Mouse (Mus musculus): ENCODE results near the gene Vmn1r68. TPM values are rescaled to one million over a fixed set of nuclear protein-coding genes. Genes with fewer than 3 reads are reported as not detected.
A peak's percentile ranks its signal among the peaks of the same experiment; 100 is the strongest.

The Vmn1r68 gene
- not detected in 2 replicates for polyA plus RNA-seq (2011; ENCODE audit: insufficient read depth, insufficient read length, low read depth, missing spikeins)

DNA sequence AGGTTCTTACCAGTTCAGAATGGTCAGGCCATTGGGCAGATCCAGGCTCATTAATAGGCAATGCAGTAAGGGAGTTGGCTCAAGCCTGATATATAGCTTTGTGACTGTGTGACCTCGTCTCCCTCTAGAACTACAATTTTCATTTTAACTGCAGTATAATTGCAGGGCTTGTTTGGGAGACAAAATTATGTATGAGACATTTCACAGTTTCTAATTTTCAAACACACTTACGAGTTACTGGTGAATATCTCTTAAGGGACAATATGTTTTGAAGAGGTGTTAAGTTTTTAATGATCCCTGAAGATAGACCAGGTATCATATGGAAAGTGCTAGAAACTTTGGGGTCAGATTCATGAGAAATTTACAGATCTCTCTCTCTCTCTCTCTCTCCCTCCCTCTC lies at the start of gene Vmn1r68:
TSS of gene Vmn1r68 (minus strand) at position 101 of the 400 bp plus-strand sequence.
- H3K4me1 ChIP-seq (ENCODE audit: control insufficient read depth, insufficient read depth, low read length): no peaks in the 10 kb centered on the region
- H3K9me3 ChIP-seq (replicated peaks; ENCODE audit: control insufficient read depth, insufficient read depth, low read length, poor library complexity, severe bottlenecking): no peaks in the 10 kb centered on the region
- no peaks in the 10 kb centered on the region for H3K36me3 ChIP-seq (ENCODE audit: control insufficient read depth, insufficient read depth, low read length, poor library complexity, severe bottlenecking)
- H3K4me3 ChIP-seq (ENCODE audit: low read depth, low read length): no peak within 1 kb of the TSS
- H3K9ac ChIP-seq (ENCODE audit: low read depth, poor library complexity, severe bottlenecking): no peak within 1 kb of the TSS
- TF ChIP-seq POLR2A (IDR thresholded peaks at IDR 0.05; ENCODE audit: insufficient read depth, low read length) (no peak), CTCF (IDR thresholded peaks at IDR 0.05; ENCODE audit: low read depth, low read length) (no peak), EP300 (IDR thresholded peaks at IDR 0.05; ENCODE audit: insufficient read depth, low read depth, low read length) (no peak)
- no peaks in the 10 kb centered on the region for H3K27me3 ChIP-seq (ENCODE audit: control insufficient read depth, insufficient read depth, low read length, poor library complexity, severe bottlenecking)
- no peak within 1 kb of the TSS for H3K27ac ChIP-seq (ENCODE audit: insufficient read depth, low read length)

DNA sequence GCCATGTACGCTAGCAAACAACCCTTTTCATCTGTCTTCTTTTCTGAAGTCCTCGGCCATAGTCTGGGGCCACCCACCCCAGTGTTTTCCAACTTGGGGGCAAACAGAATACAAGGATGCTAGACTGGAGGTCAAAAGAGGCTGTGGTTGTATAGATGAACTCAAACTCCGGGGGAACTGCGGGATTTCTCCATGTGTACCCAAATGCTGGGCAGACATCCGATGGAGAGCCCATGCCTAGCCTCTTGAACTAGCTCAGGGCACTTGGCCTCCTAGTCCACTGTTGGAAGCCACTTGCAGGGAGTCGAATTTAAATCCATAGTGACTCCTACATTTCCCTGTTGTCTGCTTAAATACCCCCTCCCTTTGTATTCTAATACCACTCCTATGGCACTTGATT lies 62.7 kb downstream of the Vmn1r68 start:
- no peaks in the 10 kb centered on the region for H3K9me3 ChIP-seq (replicated peaks; ENCODE audit: control insufficient read depth, insufficient read depth, low read length, poor library complexity, severe bottlenecking)

DNA sequence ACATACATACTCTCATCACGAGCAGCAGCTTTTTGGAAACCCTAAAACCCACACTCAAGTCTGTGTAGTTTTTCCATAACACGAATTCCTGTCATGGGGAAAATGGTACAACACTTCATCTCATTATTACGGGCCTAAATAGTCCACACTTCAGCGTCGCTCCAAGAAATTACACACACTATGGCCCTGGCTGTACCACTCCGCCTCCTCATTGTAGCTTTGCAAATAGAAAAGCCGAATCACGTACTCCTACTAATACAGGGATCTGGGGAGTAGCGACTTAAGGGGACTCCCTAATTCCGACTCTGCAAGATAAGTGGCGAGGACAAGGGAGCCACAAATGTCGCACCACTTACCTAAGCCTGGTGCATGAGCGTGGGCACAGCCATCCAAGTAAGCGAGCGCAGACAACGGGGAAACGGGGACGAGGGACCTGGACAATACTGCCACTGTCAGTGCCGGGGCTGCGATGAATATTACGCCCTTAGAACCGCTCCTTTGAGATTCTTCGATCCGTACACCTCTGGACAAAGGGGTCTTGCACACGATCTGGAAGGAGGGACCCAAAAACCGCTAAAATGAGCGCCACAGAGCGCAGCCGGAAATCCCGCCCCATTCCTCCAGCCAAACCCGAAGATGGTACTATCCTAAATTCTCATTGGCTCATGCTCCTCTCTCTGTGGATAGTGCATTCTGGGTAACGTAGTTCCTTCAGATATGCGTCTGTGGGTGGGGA lies 63.3 kb downstream of the Vmn1r68 start, which contains the start of gene Zik1:
TSS of gene Zik1 (minus strand) at position 609 of the 736 bp plus-strand sequence.
- H3K9ac ChIP-seq (ENCODE audit: low read depth, poor library complexity, severe bottlenecking): peak within 1 kb of the TSS; percentile 45

More for the DNA sequence above, 62.7 kb downstream of the Vmn1r68 start:
- Histone ChIP-seq H3K4me3 (ENCODE audit: low read depth, low read length) (0 out of 2 replicates have a peak overlapping the region, but pooled peaks have one; percentile 24), H3K36me3 (ENCODE audit: control insufficient read depth, insufficient read depth, low read length, poor library complexity, severe bottlenecking) (peaks cover 15% of the 10 kb centered on the region), H3K9ac (ENCODE audit: low read depth, poor library complexity, severe bottlenecking) (no peak overlapping the region), H3K4me1 (ENCODE audit: control insufficient read depth, insufficient read depth, low read length) (no peaks in the 10 kb centered on the region), H3K27ac (ENCODE audit: insufficient read depth, low read length) (no peak overlapping the region), H3K27me3 (ENCODE audit: control insufficient read depth, insufficient read depth, low read length, poor library complexity, severe bottlenecking) (no peaks in the 10 kb centered on the region)
- no peak for TF ChIP-seq CTCF (IDR thresholded peaks at IDR 0.05; ENCODE audit: low read depth, low read length)
- TF ChIP-seq EP300 (IDR thresholded peaks at IDR 0.05; ENCODE audit: insufficient read depth, low read depth, low read length): no peak
- no peak for TF ChIP-seq POLR2A (IDR thresholded peaks at IDR 0.05; ENCODE audit: insufficient read depth, low read length)

DNA sequence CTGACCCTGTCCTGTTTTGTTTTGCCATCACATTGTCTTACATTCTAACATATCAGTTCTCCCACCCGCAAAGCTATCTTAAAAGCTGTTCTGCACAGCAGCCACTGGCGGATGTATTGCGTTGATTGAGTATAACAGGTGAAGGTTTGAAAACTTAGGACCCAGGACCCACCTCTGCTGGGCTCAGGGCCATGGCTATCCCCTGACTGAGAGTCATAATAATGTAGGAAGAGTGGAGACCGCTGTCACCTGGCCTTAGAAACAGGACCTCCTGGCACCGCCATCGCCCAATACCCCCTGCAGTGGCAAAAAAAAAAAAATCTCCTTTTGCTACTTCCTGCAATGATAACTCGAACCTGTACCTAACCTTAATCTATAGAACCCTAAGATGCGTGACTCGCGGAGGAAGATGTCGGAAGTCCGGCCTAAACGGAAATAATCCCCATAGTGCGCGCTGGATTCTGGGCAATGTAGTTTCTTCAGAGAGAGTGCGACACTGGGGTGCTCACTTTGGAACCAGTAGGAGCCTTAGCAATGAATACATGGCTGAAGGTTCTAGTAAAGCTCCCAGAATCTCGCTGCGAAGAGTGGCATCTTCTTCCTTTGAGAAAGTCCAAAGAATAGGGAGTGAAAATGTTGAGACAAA lies 77.6 kb downstream of the Vmn1r68 start:
- H3K27ac ChIP-seq (ENCODE audit: insufficient read depth, low read length): no peak overlapping the region
- no peak overlapping the region for H3K9ac ChIP-seq (ENCODE audit: low read depth, poor library complexity, severe bottlenecking)
- H3K36me3 ChIP-seq (ENCODE audit: control insufficient read depth, insufficient read depth, low read length, poor library complexity, severe bottlenecking): no peaks in the 10 kb centered on the region
- H3K4me3 ChIP-seq (ENCODE audit: low read depth, low read length): peak overlapping the region; percentile 41
- no peaks in the 10 kb centered on the region for H3K27me3 ChIP-seq (ENCODE audit: control insufficient read depth, insufficient read depth, low read length, poor library complexity, severe bottlenecking)
- no peaks in the 10 kb centered on the region for H3K9me3 ChIP-seq (replicated peaks; ENCODE audit: control insufficient read depth, insufficient read depth, low read length, poor library complexity, severe bottlenecking)
- H3K4me1 ChIP-seq (ENCODE audit: control insufficient read depth, insufficient read depth, low read length): no peaks in the 10 kb centered on the region
- TF ChIP-seq EP300 (IDR thresholded peaks at IDR 0.05; ENCODE audit: insufficient read depth, low read depth, low read length) (no peak), POLR2A (IDR thresholded peaks at IDR 0.05; ENCODE audit: insufficient read depth, low read length) (no peak), CTCF (IDR thresholded peaks at IDR 0.05; ENCODE audit: low read depth, low read length) (no peak)

More for the DNA sequence above, 63.3 kb downstream of the Vmn1r68 start, which contains the start of gene Zik1:
- H3K4me3 ChIP-seq (ENCODE audit: low read depth, low read length): peak within 1 kb of the TSS; percentile 91
- no peak within 1 kb of the TSS for H3K27ac ChIP-seq (ENCODE audit: insufficient read depth, low read length)
- peaks cover 21% of the 10 kb centered on the region for H3K36me3 ChIP-seq (ENCODE audit: control insufficient read depth, insufficient read depth, low read length, poor library complexity, severe bottlenecking)
- H3K27me3 ChIP-seq (ENCODE audit: control insufficient read depth, insufficient read depth, low read length, poor library complexity, severe bottlenecking): no peaks in the 10 kb centered on the region
- no peaks in the 10 kb centered on the region for H3K9me3 ChIP-seq (replicated peaks; ENCODE audit: control insufficient read depth, insufficient read depth, low read length, poor library complexity, severe bottlenecking)
- no peak for TF ChIP-seq POLR2A (IDR thresholded peaks at IDR 0.05; ENCODE audit: insufficient read depth, low read length)
- TF ChIP-seq EP300 (IDR thresholded peaks at IDR 0.05; ENCODE audit: insufficient read depth, low read depth, low read length): no peak
- no peak for TF ChIP-seq CTCF (IDR thresholded peaks at IDR 0.05; ENCODE audit: low read depth, low read length)
- H3K4me1 ChIP-seq (ENCODE audit: control insufficient read depth, insufficient read depth, low read length): no peaks in the 10 kb centered on the region

DNA sequence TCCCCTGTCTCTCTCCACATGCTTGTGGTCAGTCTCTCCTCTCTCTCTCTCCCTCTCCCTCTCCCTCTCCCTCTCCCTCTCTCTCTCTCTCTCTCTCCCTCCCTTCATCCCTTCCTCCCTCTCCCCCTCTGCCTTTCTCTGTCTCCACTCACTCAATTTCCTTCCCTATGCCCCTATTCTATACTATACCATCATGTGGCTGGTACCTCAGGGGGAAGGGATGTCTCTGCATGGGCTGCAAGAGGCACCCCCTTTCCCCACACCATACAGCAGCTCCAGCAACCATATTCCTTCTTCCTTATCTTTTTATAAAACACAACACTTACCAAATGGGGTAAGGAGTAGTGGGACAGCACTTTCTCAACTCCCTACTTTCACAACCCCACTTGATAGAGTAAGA lies 78.5 kb downstream of the Vmn1r68 start:
- TF ChIP-seq POLR2A (IDR thresholded peaks at IDR 0.05; ENCODE audit: insufficient read depth, low read length): no peak
- TF ChIP-seq CTCF (IDR thresholded peaks at IDR 0.05; ENCODE audit: low read depth, low read length): no peak
- TF ChIP-seq EP300 (IDR thresholded peaks at IDR 0.05; ENCODE audit: insufficient read depth, low read depth, low read length): no peak
- Histone ChIP-seq H3K4me1 (ENCODE audit: control insufficient read depth, insufficient read depth, low read length) (no peaks in the 10 kb centered on the region), H3K9me3 (replicated peaks; ENCODE audit: control insufficient read depth, insufficient read depth, low read length, poor library complexity, severe bottlenecking) (no peaks in the 10 kb centered on the region), H3K27me3 (ENCODE audit: control insufficient read depth, insufficient read depth, low read length, poor library complexity, severe bottlenecking) (no peaks in the 10 kb centered on the region), H3K36me3 (ENCODE audit: control insufficient read depth, insufficient read depth, low read length, poor library complexity, severe bottlenecking) (no peaks in the 10 kb centered on the region), H3K27ac (ENCODE audit: insufficient read depth, low read length) (no peak overlapping the region), H3K9ac (ENCODE audit: low read depth, poor library complexity, severe bottlenecking) (no peak overlapping the region), H3K4me3 (ENCODE audit: low read depth, low read length) (no peak overlapping the region)

DNA sequence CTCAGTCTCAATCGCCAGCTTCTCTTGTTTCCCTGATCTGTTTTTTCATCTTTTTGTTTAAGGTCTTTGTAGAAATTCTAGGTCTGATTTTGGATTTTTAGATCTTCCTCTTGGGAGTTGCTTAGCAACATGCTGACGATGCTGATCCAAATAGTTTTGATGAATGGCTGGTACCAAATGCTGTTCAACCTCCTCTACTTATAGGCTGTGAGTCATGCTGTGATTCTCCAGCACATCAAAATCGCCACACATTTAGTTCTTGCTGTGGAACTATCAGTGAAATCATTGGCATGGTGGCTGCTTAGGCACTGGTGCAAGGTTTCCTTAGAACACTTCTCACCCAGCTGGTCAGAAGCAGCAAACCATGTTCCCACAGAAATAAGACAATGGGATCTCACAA lies 100.1 kb downstream of the Vmn1r68 start:
- TF ChIP-seq EP300 (IDR thresholded peaks at IDR 0.05; ENCODE audit: insufficient read depth, low read depth, low read length): no peak
- TF ChIP-seq CTCF (IDR thresholded peaks at IDR 0.05; ENCODE audit: low read depth, low read length): no peak
- no peak for TF ChIP-seq POLR2A (IDR thresholded peaks at IDR 0.05; ENCODE audit: insufficient read depth, low read length)
- H3K9me3 ChIP-seq (replicated peaks; ENCODE audit: control insufficient read depth, insufficient read depth, low read length, poor library complexity, severe bottlenecking): no peaks in the 10 kb centered on the region
- H3K4me1 ChIP-seq (ENCODE audit: control insufficient read depth, insufficient read depth, low read length): no peaks in the 10 kb centered on the region
- no peaks in the 10 kb centered on the region for H3K36me3 ChIP-seq (ENCODE audit: control insufficient read depth, insufficient read depth, low read length, poor library complexity, severe bottlenecking)
- H3K27ac ChIP-seq (ENCODE audit: insufficient read depth, low read length): no peak overlapping the region
- H3K9ac ChIP-seq (ENCODE audit: low read depth, poor library complexity, severe bottlenecking): no peak overlapping the region
- no peak overlapping the region for H3K4me3 ChIP-seq (ENCODE audit: low read depth, low read length)
- no peaks in the 10 kb centered on the region for H3K27me3 ChIP-seq (ENCODE audit: control insufficient read depth, insufficient read depth, low read length, poor library complexity, severe bottlenecking)

Other genes starting within 250 kb of the Vmn1r68 start
- not detected in 2 replicates for gene Vmn1r67, start 115.2 kb downstream of the Vmn1r68 start, polyA plus RNA-seq (2011; ENCODE audit: insufficient read depth, insufficient read length, low read depth, missing spikeins)
- 6.6 and 7.2 TPM in 2 replicates for gene Zik1, start 63.1 kb downstream of the Vmn1r68 start, polyA plus RNA-seq (2011; ENCODE audit: insufficient read depth, insufficient read length, low read depth, missing spikeins)
- not detected in 2 replicates for gene Vmn1r69, start 55.2 kb upstream of the Vmn1r68 start, polyA plus RNA-seq (2011; ENCODE audit: insufficient read depth, insufficient read length, low read depth, missing spikeins)
- gene Vmn1r70, start 73.0 kb upstream of the Vmn1r68 start, polyA plus RNA-seq (2011; ENCODE audit: insufficient read depth, insufficient read length, low read depth, missing spikeins): not detected in 2 replicates
- gene Nlrp4b, start 129.3 kb upstream of the Vmn1r68 start, polyA plus RNA-seq (2011; ENCODE audit: insufficient read depth, insufficient read length, low read depth, missing spikeins): not detected in 2 replicates
- not detected in 2 replicates for gene Vmn1r71, start 195.9 kb upstream of the Vmn1r68 start, polyA plus RNA-seq (2011; ENCODE audit: insufficient read depth, insufficient read length, low read depth, missing spikeins)